Mouse (Mus musculus) ZHBTc4 (cell line): Measurements from ENCODE around the gene Lrrc32.

Source experiments
- DNase-seq: peaks from one replicate; pipeline ENCODE4 v3.0.0-alpha.2; 2011; ENCODE audit warnings: low read depth, low spot score

The Lrrc32 gene

DNA sequence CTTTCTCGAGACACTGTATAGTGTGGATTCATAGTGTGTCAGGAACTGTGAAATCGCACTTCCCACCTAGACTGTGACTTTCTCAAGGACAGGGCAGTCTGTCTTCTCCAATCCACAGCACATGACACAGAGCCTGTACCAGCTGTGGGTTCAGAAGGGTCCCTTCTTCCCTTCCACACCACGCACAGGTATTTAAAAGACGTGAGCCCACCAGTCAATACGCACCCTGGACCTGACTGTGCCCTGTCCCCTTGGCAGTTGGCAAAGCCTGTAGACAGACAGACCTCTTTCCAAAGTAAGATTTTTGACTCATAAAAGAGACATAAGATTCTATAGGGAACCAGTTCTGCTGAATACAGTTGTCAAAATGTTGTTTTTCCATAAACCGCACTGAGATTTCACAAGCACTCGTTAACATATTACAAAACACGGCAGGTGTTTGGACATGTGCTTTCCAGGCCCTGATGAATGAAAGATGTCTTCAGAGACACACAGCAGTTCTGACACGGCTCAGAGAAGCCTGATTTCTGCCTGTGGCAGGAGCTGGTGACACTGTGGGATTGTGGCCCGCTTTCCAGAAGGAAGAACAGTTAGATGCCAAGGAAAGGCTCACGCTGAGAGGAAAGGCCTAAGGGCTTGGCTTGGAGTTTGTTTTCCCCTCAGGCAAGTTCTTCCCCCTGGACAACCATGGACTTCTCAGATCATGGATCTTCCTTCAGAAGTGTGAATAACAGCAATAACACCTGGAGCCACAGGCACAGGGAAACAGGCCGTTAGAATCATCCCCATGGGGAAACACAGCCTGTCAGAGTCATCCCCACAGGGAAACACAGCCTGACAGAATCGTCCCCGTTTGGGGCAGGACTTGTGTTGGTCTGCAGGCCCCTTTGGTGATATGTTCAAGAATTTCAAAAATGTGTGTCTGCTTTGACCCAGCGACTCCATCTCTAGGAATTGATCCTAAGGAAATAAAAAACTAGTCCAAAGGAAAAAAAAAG, 22.2 kb downstream of the Lrrc32 start:
- DNase-seq, result no peak

DNA sequence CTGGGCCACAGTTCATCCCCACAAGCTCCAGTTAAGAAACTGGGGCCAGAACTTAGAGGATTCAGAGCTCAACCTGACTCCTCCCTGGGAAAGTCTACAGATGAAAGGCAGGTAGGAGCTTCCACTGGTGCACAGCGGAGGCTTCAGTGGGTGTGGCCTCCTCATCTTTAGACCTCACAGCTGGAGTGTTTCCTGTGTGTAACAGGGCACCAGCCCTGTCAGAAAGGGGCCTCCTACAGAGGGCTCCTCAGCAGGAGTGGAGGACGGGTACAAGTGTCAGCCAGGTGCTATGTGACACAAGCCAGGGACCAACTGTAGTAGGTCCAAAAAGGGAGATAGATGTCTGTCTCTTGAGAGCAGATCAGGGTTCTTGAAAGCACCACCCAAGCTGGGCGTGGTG, 24.2 kb downstream of the Lrrc32 start:
- DNase-seq, result peak; percentile 67

DNA sequence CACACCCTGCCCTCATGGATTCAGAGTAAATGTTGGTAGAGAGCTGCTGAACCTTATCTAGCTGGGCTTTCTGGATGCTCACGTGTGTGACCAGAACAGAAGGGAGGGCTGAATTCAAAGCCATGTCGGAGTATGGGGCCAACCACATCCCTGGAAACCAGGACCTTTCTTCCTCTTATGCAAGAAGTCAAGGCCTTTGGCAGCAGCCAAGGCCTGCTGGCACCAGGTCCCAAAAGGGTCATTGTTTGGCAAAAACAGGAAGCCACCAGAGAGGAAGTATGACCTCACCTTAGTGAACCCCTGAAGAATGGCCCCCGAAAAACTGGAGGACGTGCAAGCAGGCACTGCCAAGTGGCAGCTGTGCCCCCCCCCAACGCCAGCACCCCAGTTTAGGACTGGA, 33.5 kb downstream of the Lrrc32 start:
- DNase-seq, result no peak

DNA sequence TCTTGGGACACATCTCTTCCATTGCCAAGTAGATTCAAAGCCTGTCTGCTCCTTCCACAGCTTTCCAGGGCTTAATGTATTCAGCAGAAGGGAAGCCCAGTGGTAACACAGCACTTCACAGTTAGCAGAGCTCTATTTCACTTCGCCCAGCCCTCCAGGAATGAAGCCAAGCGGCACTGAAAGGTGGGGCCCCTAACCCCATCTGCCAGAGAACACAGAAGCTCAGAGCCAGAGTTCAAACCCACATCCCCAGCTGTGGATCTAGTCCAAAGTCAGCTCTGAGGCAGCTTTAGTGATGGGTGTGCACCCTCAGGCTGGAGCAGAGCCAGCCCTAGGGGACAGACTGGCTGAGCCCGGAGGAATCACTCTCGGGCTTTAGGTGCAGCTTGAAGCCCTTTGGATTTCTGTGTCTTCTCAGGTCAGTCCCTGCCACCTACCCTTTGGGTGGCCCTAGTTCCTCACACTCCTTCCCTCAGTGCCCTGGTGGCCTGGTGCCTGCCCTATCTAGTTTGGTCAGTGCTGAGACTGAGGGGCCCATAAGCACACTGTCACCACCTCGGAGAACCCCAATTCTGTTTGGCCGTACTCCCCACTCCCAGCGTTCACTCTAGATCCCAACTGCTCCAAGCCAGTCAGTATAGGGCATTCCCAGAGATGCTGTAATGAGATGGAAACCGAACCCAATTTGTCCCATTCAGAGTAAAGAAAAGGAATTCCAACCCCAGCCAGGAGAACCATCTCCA, 34.2 kb downstream of the Lrrc32 start:
- no peak for DNase-seq

DNA sequence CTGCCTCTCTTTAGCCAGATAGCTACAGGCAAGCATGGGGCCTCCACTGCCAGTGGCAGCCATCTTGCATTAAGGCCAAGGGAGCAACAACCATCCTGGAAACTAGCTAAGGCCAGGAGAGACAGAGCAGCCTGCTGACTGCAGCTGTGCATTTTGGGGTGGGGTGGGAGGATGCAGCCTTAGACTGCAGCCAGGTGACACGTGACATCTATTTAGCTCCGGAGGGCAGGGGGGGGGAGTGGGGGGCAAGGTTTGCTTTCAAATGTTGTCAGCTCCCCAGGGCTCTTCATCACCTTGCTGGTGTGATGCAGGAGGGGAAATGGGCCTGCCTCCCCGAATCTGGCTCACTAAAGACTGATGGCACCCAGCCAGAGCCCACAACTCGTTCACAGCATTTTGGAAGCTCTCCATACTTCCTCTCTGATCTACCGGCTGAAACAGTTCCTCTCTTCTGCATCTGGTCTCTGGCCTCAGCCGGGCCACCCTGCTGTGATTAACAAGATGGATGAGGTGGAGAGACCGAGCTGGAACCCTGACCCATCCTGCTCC, 34.8 kb downstream of the Lrrc32 start:
- DNase-seq, result no peak

DNA sequence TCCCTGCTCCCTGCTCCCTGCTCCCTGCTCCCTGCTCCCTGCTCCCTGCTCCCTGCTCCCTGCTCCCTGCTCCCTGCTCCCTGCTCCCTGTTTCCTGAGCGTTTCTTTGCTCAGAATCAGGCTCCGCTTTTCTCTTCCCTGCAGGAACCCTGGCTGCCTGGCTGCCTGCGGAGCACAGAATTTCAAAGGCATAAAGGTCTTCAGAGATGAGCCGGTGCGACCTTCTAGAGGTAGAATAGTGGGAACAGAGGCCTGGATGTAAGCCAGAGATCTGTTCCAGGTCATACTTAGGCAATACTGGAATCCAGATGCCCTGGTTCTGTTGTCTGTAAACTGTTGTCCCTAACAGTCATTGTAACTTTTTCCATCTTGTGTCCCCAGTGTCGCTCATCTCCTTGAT, 35.3 kb downstream of the Lrrc32 start:
- DNase-seq, result no peak

DNA sequence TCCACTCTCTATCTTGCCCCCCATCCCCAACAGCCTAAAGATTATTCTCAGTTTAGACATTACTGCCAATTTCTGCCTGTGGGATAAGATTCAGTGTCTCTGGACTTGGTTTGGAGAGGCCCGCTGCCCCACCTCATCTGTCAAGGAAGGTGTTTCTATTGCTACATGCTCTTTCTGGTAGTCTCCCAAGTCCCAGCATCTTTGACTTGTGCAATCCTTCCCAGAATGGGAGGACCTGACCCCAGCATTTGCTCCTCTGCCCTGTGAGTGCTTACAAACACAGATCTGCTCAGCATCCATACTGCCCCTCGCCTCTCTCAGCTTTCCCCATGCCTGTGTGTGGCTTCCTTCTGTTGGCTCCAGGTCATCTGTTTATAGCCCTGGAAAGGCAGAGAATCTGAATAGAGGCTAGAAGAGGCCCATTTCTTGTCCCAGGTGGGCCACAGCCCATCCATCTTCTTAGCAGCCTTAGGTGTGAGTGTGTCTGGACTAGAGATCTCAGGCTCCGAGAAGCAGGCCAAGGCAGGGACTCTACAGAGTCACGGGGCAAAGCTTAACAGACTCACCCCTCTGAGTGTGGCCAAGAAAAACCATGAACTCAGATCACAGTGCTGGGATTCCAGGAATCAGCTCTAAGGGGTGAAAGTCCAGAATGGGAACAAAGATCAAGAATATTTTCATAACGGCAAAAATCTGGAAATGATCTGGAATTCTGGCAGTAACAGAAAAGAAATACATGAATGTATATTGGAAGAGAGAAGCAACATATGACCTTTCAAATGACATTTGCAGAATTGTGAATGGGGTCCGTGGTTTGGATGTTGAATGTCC, 36.0 kb downstream of the Lrrc32 start:
- DNase-seq, result no peak

DNA sequence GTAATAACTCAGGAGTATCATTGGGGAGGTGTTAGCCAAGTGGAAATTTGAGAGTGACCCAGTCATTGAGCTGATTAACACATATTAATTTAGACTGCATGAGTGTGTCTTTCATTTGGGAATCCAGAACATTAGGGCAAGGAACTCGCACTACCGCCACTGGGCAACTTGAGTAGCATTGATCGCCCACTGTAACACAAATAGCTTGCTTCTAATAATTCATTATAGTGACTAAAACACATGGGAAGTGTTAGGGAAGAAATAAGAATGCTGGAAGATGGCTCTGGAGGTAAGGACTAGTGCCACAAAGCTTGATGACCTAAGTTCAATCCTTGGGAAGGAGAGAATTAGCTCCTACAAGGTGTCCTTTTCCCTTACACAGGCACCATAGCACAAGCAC, 38.0 kb downstream of the Lrrc32 start:
- no peak for DNase-seq

DNA sequence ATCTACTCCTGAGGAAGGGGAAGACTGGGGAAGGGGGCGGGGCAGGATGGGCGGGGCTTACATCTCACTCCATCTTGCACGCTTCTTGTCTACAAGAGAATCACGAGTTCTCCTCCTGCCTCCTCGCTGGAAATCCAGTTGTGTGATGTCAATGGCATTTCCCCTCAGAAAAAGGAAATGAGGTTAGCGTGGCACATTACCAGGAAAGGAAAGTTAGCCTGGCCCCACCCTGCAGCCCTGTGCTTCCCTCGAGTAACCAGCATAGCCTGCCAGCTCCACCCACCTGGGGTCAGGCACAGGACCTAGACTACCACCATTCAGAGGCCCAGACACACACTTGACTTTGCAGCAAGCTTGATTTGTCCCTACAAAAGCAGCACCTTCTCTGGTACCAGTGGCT, 42.5 kb downstream of the Lrrc32 start:
- DNase-seq, result no peak

DNA sequence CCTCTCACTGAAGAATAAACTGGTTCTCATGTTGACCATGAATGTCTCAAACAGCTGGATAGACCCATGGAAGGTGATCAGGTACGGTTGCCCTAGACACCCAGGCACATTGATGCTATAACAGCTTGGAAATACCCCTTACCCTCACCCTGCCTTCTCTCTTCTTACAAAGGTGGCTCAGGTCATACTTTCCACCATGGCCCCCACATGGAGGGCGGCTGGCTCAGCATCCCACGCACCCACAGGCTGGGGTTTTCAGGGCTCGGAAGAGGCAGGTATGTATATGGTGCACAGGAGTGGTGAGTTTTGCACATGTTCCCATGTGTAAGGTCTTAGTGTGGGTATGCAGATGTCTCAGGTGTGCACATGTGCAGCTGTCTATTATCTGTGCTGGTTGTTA, 43.9 kb downstream of the Lrrc32 start:
- DNase-seq, result no peak

DNA sequence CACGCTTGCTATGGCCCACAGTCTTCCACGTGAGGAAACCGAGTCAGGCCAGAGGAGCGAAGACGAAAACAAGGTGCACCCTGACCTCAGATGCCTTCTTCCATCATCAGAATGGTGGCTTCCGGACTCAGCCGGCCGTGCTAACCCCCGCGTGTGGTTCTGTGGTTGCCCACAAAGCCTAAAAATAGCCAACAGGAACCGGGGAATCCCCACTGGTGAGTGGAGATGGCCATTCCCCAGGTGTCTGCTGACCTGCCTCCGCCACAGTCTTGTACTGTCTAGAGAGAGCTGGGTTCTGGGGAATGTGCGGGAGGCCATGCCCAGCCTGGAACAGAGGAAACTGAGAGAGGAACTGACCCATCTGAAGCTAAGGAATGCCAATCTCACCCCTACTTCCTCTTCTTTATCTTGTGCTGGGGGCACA, 45.4 kb downstream of the Lrrc32 start:
- no peak for DNase-seq

DNA sequence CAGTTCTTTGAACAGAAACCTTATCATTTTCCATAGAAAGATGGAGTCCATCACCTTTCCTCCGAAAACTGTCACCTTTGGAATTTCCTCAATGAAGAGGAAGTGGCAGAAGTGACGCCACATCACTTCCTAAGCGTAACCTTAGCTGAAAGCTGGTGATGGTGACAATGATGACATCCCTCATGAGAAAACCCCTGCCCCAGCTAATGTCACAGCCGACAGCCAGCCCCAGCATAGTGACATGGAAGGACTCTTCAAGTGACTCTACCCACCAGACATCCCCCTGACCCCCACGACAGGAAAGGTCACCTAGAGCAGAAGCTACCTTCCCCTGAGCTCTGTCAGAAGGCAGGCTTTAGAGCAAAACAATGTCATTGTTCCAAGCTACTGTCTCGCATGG, 46.1 kb downstream of the Lrrc32 start:
- DNase-seq, result no peak

DNA sequence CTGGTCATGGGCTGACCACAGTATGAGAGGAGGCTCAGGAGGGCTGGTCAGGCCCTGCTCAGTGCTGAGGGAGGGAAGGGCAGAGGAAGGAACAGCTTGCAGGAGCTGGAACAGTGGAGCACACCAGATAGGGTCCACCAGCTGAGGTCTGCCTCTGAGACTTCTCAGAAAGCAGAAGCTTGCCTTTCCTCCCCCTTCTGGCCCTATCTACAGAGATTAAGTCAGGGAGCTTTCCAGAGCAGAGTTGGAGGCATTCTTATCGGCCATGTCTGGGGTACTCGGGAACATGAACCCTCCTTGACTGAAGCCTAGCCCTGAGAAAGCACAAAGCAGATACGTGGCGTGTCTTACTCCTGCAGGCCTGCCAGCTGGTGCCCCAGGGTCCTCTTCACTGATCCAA, 46.8 kb downstream of the Lrrc32 start:
- DNase-seq, result no peak

DNA sequence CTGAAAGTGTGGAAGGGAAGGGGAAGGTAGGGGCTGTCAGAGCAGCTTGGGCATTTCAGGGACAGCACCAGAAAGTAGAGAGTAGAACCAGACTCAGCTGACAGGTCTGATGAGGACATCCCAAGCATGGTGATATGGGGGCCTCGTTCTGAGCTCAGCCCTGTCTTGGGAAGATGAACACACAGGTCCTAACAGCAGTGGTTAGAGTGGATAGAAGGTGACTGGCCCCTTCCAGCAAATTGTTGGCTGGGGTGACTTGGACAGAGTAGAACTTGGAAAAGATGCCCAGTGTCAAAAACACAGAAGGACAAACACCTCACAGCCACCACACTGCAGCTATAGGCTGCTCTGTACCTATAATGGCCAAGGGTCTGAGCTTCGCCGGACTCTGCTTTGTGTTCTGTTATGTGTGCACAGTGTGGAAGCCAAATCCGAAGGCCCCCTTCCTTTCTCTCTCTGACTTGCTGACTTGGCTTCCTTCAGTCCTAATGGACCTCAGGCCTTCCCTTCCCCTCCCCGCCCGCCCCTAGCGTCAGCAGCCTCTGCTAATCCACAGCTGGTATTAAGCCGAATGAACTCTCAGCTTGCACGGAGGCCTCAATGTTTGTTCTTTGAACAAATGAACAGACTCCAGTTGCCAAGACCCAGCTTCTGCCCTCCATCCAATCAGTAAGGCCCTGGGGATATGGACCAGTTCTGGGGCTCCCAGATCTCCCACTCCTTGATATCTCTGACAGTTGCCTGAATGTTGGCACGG, 48.3 kb downstream of the Lrrc32 start:
- no peak for DNase-seq

DNA sequence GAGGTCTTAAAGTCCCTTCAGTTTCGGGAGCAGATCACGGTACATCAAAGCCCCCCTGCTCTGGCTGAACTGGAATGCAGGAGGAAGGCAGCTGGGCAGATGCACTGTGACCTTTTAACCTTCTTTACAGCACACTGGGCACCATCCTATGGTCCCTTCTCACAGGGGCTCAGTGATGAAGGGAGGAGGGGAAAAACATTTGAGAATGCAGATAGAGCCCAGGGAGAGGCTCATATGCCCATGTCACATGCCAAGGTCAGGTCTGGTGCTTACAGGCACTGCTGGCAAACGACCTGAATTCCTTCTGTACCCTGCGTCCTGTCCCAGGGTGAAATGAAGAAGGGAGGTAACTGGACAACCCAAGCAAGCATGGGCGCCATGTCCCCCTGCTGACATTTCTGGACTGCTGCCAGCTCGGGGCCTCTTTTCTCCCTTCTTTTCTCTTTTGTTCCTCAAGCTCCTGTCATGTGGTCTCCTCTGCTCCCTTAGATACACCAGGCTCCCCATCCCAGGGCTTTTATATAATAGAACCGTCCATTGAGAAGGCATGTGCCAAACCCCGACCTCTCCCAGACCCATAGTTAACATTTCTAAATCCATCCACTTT, 49.0 kb downstream of the Lrrc32 start:
- DNase-seq, result no peak

DNA sequence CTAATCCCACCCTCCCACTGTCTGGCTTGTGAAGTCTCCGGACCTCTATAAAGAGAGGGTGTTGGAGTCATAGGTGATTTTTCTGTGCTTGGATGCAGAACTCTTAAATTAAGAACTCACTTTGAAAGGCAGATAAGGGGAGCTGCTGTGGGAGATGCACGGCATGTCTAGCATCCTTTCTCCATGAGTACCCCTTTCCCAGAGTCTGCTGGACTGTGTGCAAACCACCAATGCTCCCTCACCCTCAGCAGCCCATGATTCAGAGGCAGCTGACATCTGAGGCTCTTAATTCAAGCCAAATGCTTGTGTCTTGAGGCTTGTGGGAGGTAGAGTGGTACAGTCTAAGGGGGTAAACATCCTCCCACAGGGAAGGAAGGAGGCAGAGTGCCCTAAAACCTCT, 51.8 kb downstream of the Lrrc32 start:
- DNase-seq, result no peak

DNA sequence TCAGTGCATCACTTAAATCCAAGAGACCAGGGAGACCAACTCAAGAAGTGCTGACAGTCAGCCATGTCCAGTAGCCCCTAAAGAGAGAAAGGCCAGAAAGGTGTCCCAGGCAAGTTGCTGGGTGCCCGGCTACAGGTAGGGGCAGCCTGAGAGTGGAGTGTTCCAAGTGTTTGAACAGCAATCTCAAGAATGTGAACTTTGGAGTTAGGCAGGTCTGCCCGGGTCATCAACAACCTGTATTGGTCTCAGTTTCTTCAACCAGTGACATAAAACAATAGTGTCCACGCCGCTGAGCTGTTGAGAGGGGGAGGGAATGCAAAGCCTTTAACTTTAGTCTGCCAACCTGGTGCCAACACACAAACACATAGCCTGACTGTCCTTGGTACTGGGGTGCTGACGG, 52.5 kb downstream of the Lrrc32 start:
- DNase-seq, result no peak

DNA sequence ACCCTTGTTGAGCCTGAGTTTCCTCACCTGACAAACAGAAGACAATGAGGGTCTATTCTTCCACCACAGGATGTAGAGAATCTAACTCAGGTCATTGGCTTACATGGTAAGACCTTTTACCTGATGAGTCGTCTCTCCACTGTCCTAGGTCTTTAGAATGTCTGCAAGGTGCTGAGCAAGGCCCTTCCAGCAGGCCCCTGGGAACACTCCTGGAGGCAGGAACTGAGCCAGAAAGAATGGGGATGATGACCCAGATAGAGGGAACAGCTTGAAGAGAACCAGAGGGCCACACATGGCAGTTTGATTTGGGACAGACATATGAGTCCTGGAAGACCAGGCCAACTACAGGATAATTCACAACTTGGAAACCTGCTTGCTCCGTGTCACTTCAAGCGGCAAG, 53.2 kb downstream of the Lrrc32 start:
- DNase-seq, result no peak

DNA sequence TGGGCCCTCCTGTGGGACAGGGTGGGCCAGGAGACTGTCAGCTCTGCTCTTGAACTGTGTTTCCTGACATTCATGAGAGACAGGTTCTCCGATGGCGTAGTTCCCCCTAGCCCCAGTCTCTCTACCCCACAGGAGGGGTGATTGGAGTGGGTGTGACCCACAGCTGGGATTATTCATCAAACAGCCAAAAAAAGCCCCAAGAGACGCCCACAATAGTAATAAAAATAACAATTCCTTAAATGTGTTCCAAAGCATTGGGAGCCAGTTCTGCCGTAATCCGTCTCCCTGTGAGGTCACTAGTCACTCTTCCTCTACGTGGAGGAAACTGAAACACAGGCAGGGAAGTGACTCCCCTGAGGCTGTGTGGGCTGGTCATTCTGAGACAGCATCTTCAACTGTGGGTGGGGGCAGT, 53.7 kb downstream of the Lrrc32 start:
- DNase-seq, result no peak

DNA sequence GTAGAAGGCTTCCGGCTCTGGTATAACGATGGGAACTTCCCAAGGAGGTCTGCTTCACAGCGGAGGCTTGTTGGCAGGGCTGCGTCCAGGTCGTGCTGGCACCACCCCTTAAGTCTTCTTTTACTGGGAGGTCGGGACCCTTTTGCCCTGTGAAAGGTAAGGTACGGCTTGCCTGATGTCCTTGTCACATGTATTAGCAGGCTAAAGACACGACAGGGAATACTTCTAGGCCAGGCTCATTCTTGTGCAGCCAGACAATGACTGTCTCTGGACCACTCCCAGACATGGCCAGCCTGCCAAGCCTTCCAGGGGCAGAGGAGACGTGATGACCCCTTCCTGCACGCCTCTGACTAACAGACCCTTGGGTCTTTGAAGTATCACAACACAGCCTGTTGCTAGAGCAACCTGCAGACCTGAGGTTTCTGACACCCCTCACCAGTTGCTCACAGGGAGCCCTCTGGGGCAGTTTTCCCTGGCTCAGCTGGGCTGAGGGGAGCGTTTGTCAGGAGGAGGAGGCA, 54.8 kb downstream of the Lrrc32 start:
- DNase-seq, result no peak
